ENCODE assay signal across 13 mouse cellular contexts in genomic region chrX:60255346-60255745, GRCm38 (mm10).
"Had no signal": no experiment of that assay in that cellular context is flagged by ENCODE, and none has a peak within 500 bp of the region (broad histone marks: within the 10 kb centered on the region; RNA-seq: fewer than 3 reads in every experiment).

No protein-coding gene starts in this region.

- H3K4me1 ChIP-seq: midbrain, embryonic 13.5 days; midbrain, embryonic 15.5 days; neural tube, embryonic 12.5 days had no signal

- H3K27me3 ChIP-seq: midbrain, embryonic 13.5 days; midbrain, embryonic 15.5 days; neural tube, embryonic 12.5 days had no signal

- H3K4me3 ChIP-seq: midbrain, embryonic 13.5 days; midbrain, embryonic 15.5 days; neural tube, embryonic 12.5 days had no signal

- H3K27ac ChIP-seq: midbrain, embryonic 13.5 days; midbrain, embryonic 15.5 days; neural tube, embryonic 12.5 days had no signal

- H3K9ac ChIP-seq: lung, embryonic 14.5 days; midbrain, embryonic 13.5 days; midbrain, embryonic 15.5 days; neural tube, embryonic 12.5 days had no signal

- H3K36me3 ChIP-seq: midbrain, embryonic 13.5 days; midbrain, embryonic 15.5 days; neural tube, embryonic 12.5 days had no signal

- DNase-seq: lung, adult 18-20 months; lung, embryonic 14.5 days; lung, postnatal 10 days; lung, postnatal 4 days; right cerebral cortex, postnatal 14 days; right cerebral cortex, postnatal 4 days; spleen, adult 18-20 months; thymus, adult 18-20 months; thymus, postnatal 25 days; thymus, postnatal 4 days had no signal

- H3K9me3 ChIP-seq: midbrain, embryonic 13.5 days; midbrain, embryonic 15.5 days; neural tube, embryonic 12.5 days had no signal
